Mouse (Mus musculus) hindbrain, embryonic 11.5 days (tissue): ENCODE measurements around the gene Mavs. TPM values are rescaled to one million over a fixed set of nuclear protein-coding genes. Genes with fewer than 3 reads are reported as not detected.
A peak's percentile ranks its signal among the peaks of the same experiment; 100 is the strongest.

Experiments
- ATAC-seq: fragments of 200-750 bp; cut with Nextera tagmentation; 2 replicates; pipeline ENCODE4 v1.8.0; 2017; ENCODE audit warnings: mild to moderate bottlenecking, moderate TSS enrichment, moderate library complexity; ENCODE audit not compliant: low FRiP score
- DNase-seq: peaks from one replicate; pipeline ENCODE4 v3.0.0-alpha.2; 2015; ENCODE audit warnings: low spot score
- H3K27ac ChIP-seq: fragments of 300-500 bp; sonication (generic); 2 replicates; pipeline ENCODE4 v1.5.1; 2014; ENCODE audit warnings: mild to moderate bottlenecking, low read depth, low read length
- H3K27me3 ChIP-seq: fragments of 300-500 bp; sonication (generic); 2 replicates; pipeline ENCODE4 v1.6.1; 2014; ENCODE audit warnings: mild to moderate bottlenecking, low read length, moderate library complexity, mixed read lengths; ENCODE audit not compliant: control insufficient read depth, insufficient read depth
- H3K36me3 ChIP-seq: fragments of 300-500 bp; sonication (generic); 2 replicates; pipeline ENCODE4 v1.6.1; 2014; ENCODE audit warnings: mild to moderate bottlenecking, low read length, moderate library complexity, mixed read lengths; ENCODE audit not compliant: control insufficient read depth, insufficient read depth
- H3K4me1 ChIP-seq: fragments of 300-500 bp; sonication (generic); replicated peaks from 2 replicates; pipeline ENCODE4 v1.6.1; 2014; ENCODE audit warnings: low read length, mixed read lengths; ENCODE audit not compliant: control insufficient read depth, insufficient read depth
- H3K4me2 ChIP-seq: fragments of 300-500 bp; sonication (generic); replicated peaks from 2 replicates; pipeline ENCODE4 v1.6.1; 2014; ENCODE audit warnings: mild to moderate bottlenecking, low read depth, low read length
- H3K4me3 ChIP-seq: fragments of 300-500 bp; sonication (generic); 2 replicates; pipeline ENCODE4 v1.5.1; 2014; ENCODE audit warnings: low read depth, low read length
- H3K9ac ChIP-seq: fragments of 300-500 bp; sonication (generic); 2 replicates; pipeline ENCODE4 v1.6.1; 2014; ENCODE audit warnings: low read depth, low read length
- H3K9me3 ChIP-seq: fragments of 300-500 bp; sonication (generic); 2 replicates; pipeline ENCODE4 v1.6.1; 2016; ENCODE audit warnings: low read length; ENCODE audit not compliant: control insufficient read depth
- WGBS: fragments of 180-500 bp; shearing (Covaris S2); extraction: QIAGEN DNeasy Blood & Tissue Kit; methylation state at CpG from one replicate; pipeline ENCODE4 v1.1.7; 2014; 5-methylcytosine and 5-hydroxymethylcytosine counted together
- polyA plus RNA-seq: library from polyadenylated mRNA; unstranded; fragments of >200 nt; fragmentation: Nextera tagmentation; extraction: Ambion mirVana; gene quantifications from 2 replicates; pipeline ENCODE4 v1.2.1, GENCODE M21; 2014

Gene Mavs
- polyA plus RNA-seq, 1 experiment from 2014 or later = 8.7 TPM

- H3K36me3 ChIP-seq = no peaks in the 10 kb centered on the region
- H3K4me3 ChIP-seq = no peak overlapping the region
- no peak overlapping the region for H3K27ac ChIP-seq
- ATAC-seq (no peak), DNase-seq (no peak)
- 0 out of 2 replicates have a peak, but pooled peaks cover 4% of the 10 kb centered on the region for H3K4me1 ChIP-seq
- 82% methylated on average over 2 of the region's 2 CpGs for WGBS
- H3K9ac ChIP-seq = no peak overlapping the region
- H3K27me3 ChIP-seq = no peaks in the 10 kb centered on the region
- no peak overlapping the region for H3K4me2 ChIP-seq
- no peaks in the 10 kb centered on the region for H3K9me3 ChIP-seq
These were observed 25.5 kb upstream of the Mavs start for GRCm38 (mm10) chr2:131208356-131208755.

- no peak overlapping the region for H3K9ac ChIP-seq
- no peak overlapping the region for H3K27ac ChIP-seq
- no peaks in the 10 kb centered on the region for H3K36me3 ChIP-seq
- ATAC-seq = no peak
- no peak for DNase-seq
- H3K27me3 ChIP-seq = no peaks in the 10 kb centered on the region
- 78% methylated on average over 4 of the region's 4 CpGs for WGBS
- 0 out of 2 replicates have a peak, but pooled peaks cover 4% of the 10 kb centered on the region for H3K4me1 ChIP-seq
- no peak overlapping the region for H3K4me3 ChIP-seq
- no peak overlapping the region for H3K4me2 ChIP-seq
- no peaks in the 10 kb centered on the region for H3K9me3 ChIP-seq
These were observed 24.6 kb upstream of the Mavs start for GRCm38 (mm10) chr2:131209125-131209795.

- Histone ChIP-seq H3K27me3 (no peaks in the 10 kb centered on the region), H3K36me3 (no peaks in the 10 kb centered on the region), H3K4me3 (peak overlapping the region; percentile 51), H3K27ac (peak overlapping the region; percentile 76; the same call in 1 of the 2 replicates), H3K4me1 (0 out of 2 replicates have a peak, but pooled peaks cover 4% of the 10 kb centered on the region), H3K9ac (peak overlapping the region; percentile 45), H3K4me2 (peak overlapping the region; percentile 42), H3K9me3 (no peaks in the 10 kb centered on the region)
- peak; percentile 97 for ATAC-seq
- peak; percentile 95 for DNase-seq
- 3% methylated on average over 50 of the region's 50 CpGs for whole genome bisulfite sequencing
These were observed 23.7 kb upstream of the Mavs start for GRCm38 (mm10) chr2:131209969-131210792.

- H3K4me2 ChIP-seq = peak overlapping the region; percentile 42
- peak overlapping the region; percentile 51 for H3K4me3 ChIP-seq
- no peaks in the 10 kb centered on the region for H3K9me3 ChIP-seq
- H3K27ac ChIP-seq = no peak overlapping the region
- WGBS = 72% methylated on average over 9 of the region's 9 CpGs
- H3K36me3 ChIP-seq = no peaks in the 10 kb centered on the region
- H3K27me3 ChIP-seq = no peaks in the 10 kb centered on the region
- no peak for DNase-seq
- 0 out of 2 replicates have a peak, but pooled peaks cover 4% of the 10 kb centered on the region for H3K4me1 ChIP-seq
- H3K9ac ChIP-seq = peak overlapping the region; percentile 45
- no peak for ATAC-seq
These were observed 22.7 kb upstream of the Mavs start for GRCm38 (mm10) chr2:131211026-131211615.

- H3K4me1 ChIP-seq = 0 out of 2 replicates have a peak, but pooled peaks cover 4% of the 10 kb centered on the region
- H3K4me3 ChIP-seq = no peak overlapping the region
- DNase-seq = no peak
- no peaks in the 10 kb centered on the region for H3K9me3 ChIP-seq
- H3K27ac ChIP-seq = no peak overlapping the region
- H3K36me3 ChIP-seq = no peaks in the 10 kb centered on the region
- H3K9ac ChIP-seq = no peak overlapping the region
- no peak for ATAC-seq
- 88% methylated on average over 7 of the region's 7 CpGs for WGBS
- H3K27me3 ChIP-seq = no peaks in the 10 kb centered on the region
- H3K4me2 ChIP-seq = no peak overlapping the region
These were observed 20.1 kb upstream of the Mavs start for GRCm38 (mm10) chr2:131213773-131214172.

- Histone ChIP-seq H3K27ac (no peak overlapping the region), H3K36me3 (no peaks in the 10 kb centered on the region), H3K4me3 (no peak overlapping the region), H3K27me3 (no peaks in the 10 kb centered on the region), H3K9ac (no peak overlapping the region), H3K9me3 (no peaks in the 10 kb centered on the region), H3K4me2 (no peak overlapping the region), H3K4me1 (0 out of 2 replicates have a peak, but pooled peaks cover under 1% of the 10 kb centered on the region)
- 88% methylated on average over 7 of the region's 7 CpGs for WGBS
- ATAC-seq (no peak), DNase-seq (no peak)
These were observed 17.7 kb upstream of the Mavs start for GRCm38 (mm10) chr2:131215941-131216858.

- H3K36me3 ChIP-seq = no peaks in the 10 kb centered on the region
- H3K4me1 ChIP-seq = no peaks in the 10 kb centered on the region
- no peaks in the 10 kb centered on the region for H3K9me3 ChIP-seq
- WGBS = 83% methylated on average over 4 of the region's 4 CpGs
- H3K27ac ChIP-seq = no peak overlapping the region
- H3K9ac ChIP-seq = no peak overlapping the region
- no peak overlapping the region for H3K4me3 ChIP-seq
- H3K27me3 ChIP-seq = no peaks in the 10 kb centered on the region
- H3K4me2 ChIP-seq = no peak overlapping the region
- ATAC-seq = no peak
- no peak for DNase-seq
These were observed 13.8 kb upstream of the Mavs start for GRCm38 (mm10) chr2:131220030-131220429.
